Mouse (Mus musculus) hindbrain, postnatal 0 days (tissue): ENCODE measurements around the gene Fgl2. TPM values are rescaled to one million over a fixed set of nuclear protein-coding genes. Genes with fewer than 3 reads are reported as not detected.

ENCODE experiments used
- ATAC-seq: fragments of 200-750 bp; cut with Nextera tagmentation; 2 replicates; pipeline ENCODE4 v1.8.0; 2017; ENCODE audit warnings: mild to moderate bottlenecking, moderate TSS enrichment, moderate library complexity
- DNase-seq: peaks from one replicate; pipeline ENCODE4 v3.0.0-alpha.2; 2015; ENCODE audit warnings: low spot score
- H3K27ac ChIP-seq: fragments of 300-500 bp; sonication (generic); 2 replicates; pipeline ENCODE4 v1.5.1; 2014; ENCODE audit warnings: mild to moderate bottlenecking
- H3K27me3 ChIP-seq: fragments of 300-500 bp; sonication (generic); 2 replicates; pipeline ENCODE4 v1.6.1; 2014; ENCODE audit warnings: low read length, mixed read lengths; ENCODE audit not compliant: insufficient read depth
- H3K36me3 ChIP-seq: fragments of 300-500 bp; sonication (generic); 2 replicates; pipeline ENCODE4 v1.6.1; 2014; ENCODE audit warnings: low read length, mixed read lengths; ENCODE audit not compliant: insufficient read depth
- H3K4me1 ChIP-seq: fragments of 300-500 bp; sonication (generic); 2 replicates; pipeline ENCODE4 v1.6.1; 2014; ENCODE audit warnings: antibody characterized with exemption, low read length, mixed read lengths; ENCODE audit not compliant: insufficient read depth
- H3K4me2 ChIP-seq: fragments of 300-500 bp; sonication (generic); 2 replicates; pipeline ENCODE4 v1.6.1; 2014; ENCODE audit warnings: low read depth, mild to moderate bottlenecking, low read length, moderate library complexity, mixed read lengths
- H3K4me3 ChIP-seq: fragments of 300-500 bp; sonication (generic); 2 replicates; pipeline ENCODE4 v1.5.1; 2014; ENCODE audit warnings: low read length
- H3K9ac ChIP-seq: fragments of 300-500 bp; sonication (generic); replicated peaks from 2 replicates; pipeline ENCODE4 v1.6.1; 2014; ENCODE audit warnings: mild to moderate bottlenecking, low read length, moderate library complexity, mixed read lengths
- H3K9me3 ChIP-seq: fragments of 300-500 bp; sonication (generic); 2 replicates; pipeline ENCODE4 v1.6.1; 2016; ENCODE audit warnings: low read length, mixed read lengths
- CTCF ChIP-seq: IDR thresholded peaks from 2 replicates; pipeline ENCODE4 v1.5.1; 2016; ENCODE audit warnings: antibody characterized with exemption, control low read depth, low read depth
- WGBS: fragments of 180-500 bp; shearing (Covaris S2); extraction: QIAGEN DNeasy Blood & Tissue Kit; methylation state at CpG from one replicate; pipeline ENCODE4 v1.1.7; 2014; 5-methylcytosine and 5-hydroxymethylcytosine counted together
- polyA plus RNA-seq: library from polyadenylated mRNA; unstranded; fragments of >200 nt; fragmentation: Nextera tagmentation; extraction: Ambion mirVana; gene quantifications from 2 replicates; pipeline ENCODE4 v1.2.1, GENCODE M21; 2015
- total RNA-seq: library from RNA; depleted of rRNA; stranded (reverse); fragments of >200 nt; gene quantifications from 2 replicates; pipeline ENCODE4 v1.2.3, GENCODE M21; 2014

The Fgl2 gene
- total and polyA plus RNA-seq, 2 experiments from 2014 or later = 2.6 to 3.4 TPM

- Histone ChIP-seq H3K9ac (no peak overlapping the region), H3K4me1 (no peaks in the 10 kb centered on the region), H3K4me3 (no peak overlapping the region), H3K27ac (no peak overlapping the region), H3K36me3 (no peaks in the 10 kb centered on the region), H3K27me3 (no peaks in the 10 kb centered on the region), H3K9me3 (no peaks in the 10 kb centered on the region), H3K4me2 (no peak overlapping the region)
- ATAC-seq = no peak
- DNase-seq = no peak
- TF ChIP-seq CTCF = no peak
- WGBS = 81% methylated on average over 13 of the region's 13 CpGs
Measured at GRCm38 (mm10) chr5:21384252-21384960, 12.0 kb downstream of the Fgl2 start.

GRCm38 (mm10) chr5:21384976-21385375 is 12.5 kb downstream of the Fgl2 start:
- H3K4me1 ChIP-seq = no peaks in the 10 kb centered on the region
- DNase-seq (no peak), ATAC-seq (no peak)
- no peak overlapping the region for H3K4me2 ChIP-seq
- no peak overlapping the region for H3K27ac ChIP-seq
- no peaks in the 10 kb centered on the region for H3K36me3 ChIP-seq
- TF ChIP-seq CTCF = no peak
- no peak overlapping the region for H3K9ac ChIP-seq
- H3K4me3 ChIP-seq = no peak overlapping the region
- H3K27me3 ChIP-seq = no peaks in the 10 kb centered on the region
- WGBS = 95% methylated on average over 9 of the region's 9 CpGs
- no peaks in the 10 kb centered on the region for H3K9me3 ChIP-seq

- DNase-seq (no peak), ATAC-seq (no peak)
- H3K9ac ChIP-seq = no peak overlapping the region
- H3K9me3 ChIP-seq = no peaks in the 10 kb centered on the region
- H3K27ac ChIP-seq = no peak overlapping the region
- H3K4me1 ChIP-seq = no peaks in the 10 kb centered on the region
- no peak overlapping the region for H3K4me2 ChIP-seq
- no peak for TF ChIP-seq CTCF
- no peak overlapping the region for H3K4me3 ChIP-seq
- H3K36me3 ChIP-seq = no peaks in the 10 kb centered on the region
- WGBS = 93% methylated on average over 4 of the region's 4 CpGs
- H3K27me3 ChIP-seq = no peaks in the 10 kb centered on the region
Measured at GRCm38 (mm10) chr5:21386432-21386831, 14.0 kb downstream of the Fgl2 start.

- Histone ChIP-seq H3K4me3 (no peak overlapping the region), H3K36me3 (no peaks in the 10 kb centered on the region), H3K9me3 (no peaks in the 10 kb centered on the region), H3K27me3 (no peaks in the 10 kb centered on the region), H3K9ac (no peak overlapping the region), H3K27ac (no peak overlapping the region), H3K4me2 (no peak overlapping the region), H3K4me1 (no peaks in the 10 kb centered on the region)
- DNase-seq (no peak), ATAC-seq (no peak)
- TF ChIP-seq CTCF = no peak
Measured at GRCm38 (mm10) chr5:21387340-21387739, 14.9 kb downstream of the Fgl2 start.

- Histone ChIP-seq H3K36me3 (no peaks in the 10 kb centered on the region), H3K27ac (no peak overlapping the region), H3K4me1 (no peaks in the 10 kb centered on the region), H3K9ac (no peak overlapping the region), H3K9me3 (no peaks in the 10 kb centered on the region), H3K27me3 (no peaks in the 10 kb centered on the region), H3K4me3 (no peak overlapping the region), H3K4me2 (no peak overlapping the region)
- no peak for DNase-seq
- no peak for TF ChIP-seq CTCF
- WGBS = 87% methylated on average over 4 of the region's 4 CpGs
- no peak for ATAC-seq
Measured at GRCm38 (mm10) chr5:21388855-21389254, 16.4 kb downstream of the Fgl2 start.

- ATAC-seq = no peak
- Histone ChIP-seq H3K4me1 (no peaks in the 10 kb centered on the region), H3K9ac (no peak overlapping the region), H3K9me3 (no peaks in the 10 kb centered on the region), H3K36me3 (no peaks in the 10 kb centered on the region), H3K27me3 (no peaks in the 10 kb centered on the region), H3K4me2 (no peak overlapping the region), H3K4me3 (no peak overlapping the region), H3K27ac (no peak overlapping the region)
- no peak for DNase-seq
- WGBS = 34% methylated on average over 13 of the region's 13 CpGs
- no peak for TF ChIP-seq CTCF
Measured at GRCm38 (mm10) chr5:21391616-21392384, 19.4 kb downstream of the Fgl2 start.

GRCm38 (mm10) chr5:21394562-21394961 is 22.1 kb downstream of the Fgl2 start:
- ATAC-seq (no peak), DNase-seq (no peak)
- Histone ChIP-seq H3K9me3 (no peaks in the 10 kb centered on the region), H3K27me3 (no peaks in the 10 kb centered on the region), H3K4me1 (no peaks in the 10 kb centered on the region), H3K36me3 (no peaks in the 10 kb centered on the region), H3K27ac (no peak overlapping the region), H3K4me2 (no peak overlapping the region), H3K4me3 (no peak overlapping the region), H3K9ac (no peak overlapping the region)
- no peak for TF ChIP-seq CTCF
- WGBS = 85% methylated on average over 2 of the region's 2 CpGs
